Mouse (Mus musculus): ENCODE data around the gene Slc51b.
A peak's percentile ranks its signal among the peaks of the same experiment; 100 is the strongest.

Slc51b gene

GRCm38 (mm10) chr9:65410378-65410777 is 12.4 kb downstream of the Slc51b start:
- no peak for DNase-seq (ENCODE audit: low spot score in 2 of 2)

- no peak for DNase-seq (ENCODE audit: low spot score in 2 of 2)
Observed at GRCm38 (mm10) chr9:65408871-65409295, 13.9 kb downstream of the Slc51b start.

- no peak for DNase-seq (ENCODE audit: low spot score in 2 of 2)
Observed at GRCm38 (mm10) chr9:65407861-65408260, 14.9 kb downstream of the Slc51b start.

GRCm38 (mm10) chr9:65407327-65407726 is 15.4 kb downstream of the Slc51b start:
- DNase-seq (ENCODE audit: low spot score in 2 of 2): no peak

- no peak for DNase-seq (ENCODE audit: low spot score in 2 of 2)
Observed at GRCm38 (mm10) chr9:65405184-65405449, 17.6 kb downstream of the Slc51b start.

- DNase-seq (ENCODE audit: low spot score in 2 of 2): no peak
Observed at GRCm38 (mm10) chr9:65404331-65405183, 18.2 kb downstream of the Slc51b start.

- DNase-seq (ENCODE audit: low spot score in 2 of 2): no peak
Observed at GRCm38 (mm10) chr9:65399934-65400333, 22.8 kb downstream of the Slc51b start.

GRCm38 (mm10) chr9:65398279-65398678 is 24.5 kb downstream of the Slc51b start, which contains the start of gene Rasl12:
Gene Rasl12 (plus strand): TSS chr9:65398506.
- DNase-seq (ENCODE audit: low spot score in 2 of 2): peak in 1 of 2 experiments; percentile 46

GRCm38 (mm10) chr9:65394360-65394759 is 28.4 kb downstream of the Slc51b start:
- DNase-seq (ENCODE audit: low spot score in 2 of 2): no peak

- DNase-seq (ENCODE audit: low spot score in 2 of 2): no peak
Observed at GRCm38 (mm10) chr9:65393606-65394005, 29.1 kb downstream of the Slc51b start.

- DNase-seq (ENCODE audit: low spot score in 2 of 2): peak in 1 of 2 experiments; percentile 59
Observed at GRCm38 (mm10) chr9:65392638-65393364, 30.0 kb downstream of the Slc51b start.

GRCm38 (mm10) chr9:65391613-65391964 is 31.2 kb downstream of the Slc51b start, which contains the start of gene Kbtbd13:
Gene Kbtbd13 (minus strand): TSS chr9:65391652.
- no peak for DNase-seq (ENCODE audit: low spot score in 2 of 2)

- peak in 1 of 2 experiments; percentile 26 for DNase-seq (ENCODE audit: low spot score in 2 of 2)
Observed at GRCm38 (mm10) chr9:65390752-65391612, 31.8 kb downstream of the Slc51b start.

GRCm38 (mm10) chr9:65386373-65387140 is 36.2 kb downstream of the Slc51b start:
- no peak for DNase-seq (ENCODE audit: low spot score in 2 of 2)

- no peak for DNase-seq (ENCODE audit: low spot score in 2 of 2)
Observed at GRCm38 (mm10) chr9:65384276-65384675, 38.5 kb downstream of the Slc51b start.

- no peak for DNase-seq (ENCODE audit: low spot score in 2 of 2)
Observed at GRCm38 (mm10) chr9:65382751-65383097, 40.0 kb downstream of the Slc51b start.

GRCm38 (mm10) chr9:65382031-65382750 is 40.6 kb downstream of the Slc51b start:
- no peak for DNase-seq (ENCODE audit: low spot score in 2 of 2)

GRCm38 (mm10) chr9:65381017-65381590 is 41.7 kb downstream of the Slc51b start:
- DNase-seq (ENCODE audit: low spot score in 2 of 2): no peak

GRCm38 (mm10) chr9:65375163-65375934 is 47.4 kb downstream of the Slc51b start:
- DNase-seq (ENCODE audit: low spot score in 2 of 2): no peak
